24 mouse cellular contexts compared by ENCODE assay signal in the genomic region with DNA sequence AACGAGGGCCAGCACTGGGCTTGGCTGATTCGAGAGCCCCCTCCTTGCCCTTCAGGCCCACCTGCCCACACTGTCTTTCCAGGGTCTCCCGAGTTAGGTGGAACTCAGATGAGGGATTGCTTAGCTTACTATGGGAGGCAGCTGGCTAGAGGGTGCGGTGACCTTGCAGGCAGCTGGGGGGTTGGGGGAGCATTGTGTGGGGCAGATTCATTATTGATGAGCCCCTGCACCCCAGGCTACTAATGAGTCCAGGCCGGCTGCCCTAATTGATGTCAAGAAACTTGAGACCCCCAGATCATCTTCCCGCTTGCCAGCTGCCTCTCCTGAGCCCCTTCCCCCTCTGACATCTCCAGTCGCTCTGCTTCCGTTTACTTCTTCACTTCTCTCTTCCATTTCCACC. TPM values are rescaled to one million over a fixed set of nuclear protein-coding genes. Genes with fewer than 3 reads are reported as not detected.
DNase-seq lines count a peak whose midpoint lies in the region; ATAC-seq and TF ChIP-seq lines count a peak whose summit lies in the region.
"Had no signal": no experiment of that assay in that cellular context is flagged by ENCODE, and none has a peak within 500 bp of the region (broad histone marks: within the 10 kb centered on the region; RNA-seq: fewer than 3 reads in every experiment).

No protein-coding gene starts in this region.

- no peak for ATAC-seq in neural tube, embryonic 13.5 days (ENCODE audit: low read depth)
- ATAC-seq in embryonic facial prominence, embryonic 12.5 days (ENCODE audit: insufficient number of reproducible peaks, insufficient read depth, low FRiP score, low TSS enrichment) = no peak
- ATAC-seq: activated CD4-positive, CD25-positive, alpha-beta regulatory T cell, adult 4 months; forebrain, embryonic 15.5 days; liver, embryonic 12.5 days had no signal

- peak overlapping the region; percentile 80; the same call in 1 of the 2 replicates for H3K27ac ChIP-seq in left cerebral cortex, adult 2 months
- 0 out of 2 replicates have a peak overlapping the region, but pooled peaks have one; percentile 6 for H3K27ac ChIP-seq in neural tube, embryonic 13.5 days (replicated peaks)
- no peak overlapping the region for H3K27ac ChIP-seq in embryonic facial prominence, embryonic 12.5 days
- H3K27ac ChIP-seq: forebrain, embryonic 15.5 days; layer of hippocampus, adult 2 months; liver, embryonic 12.5 days; midbrain, embryonic 12.5 days had no signal

- H3K36me3 ChIP-seq in neural tube, embryonic 13.5 days = no peaks in the 10 kb centered on the region
- peaks cover 31% of the 10 kb centered on the region for H3K36me3 ChIP-seq in embryonic facial prominence, embryonic 12.5 days
- peaks cover 32% of the 10 kb centered on the region for H3K36me3 ChIP-seq in myocyte (ENCODE audit: control insufficient read depth, insufficient read depth)
- H3K36me3 ChIP-seq: forebrain, embryonic 15.5 days had no signal

- H3K27me3 ChIP-seq in neural tube, embryonic 13.5 days = peaks cover 45% of the 10 kb centered on the region
- H3K27me3 ChIP-seq in embryonic facial prominence, embryonic 12.5 days = peaks cover 19% of the 10 kb centered on the region
- no peaks in the 10 kb centered on the region for H3K27me3 ChIP-seq in myocyte (ENCODE audit: control insufficient read depth, insufficient read depth, insufficient read length)

- 39% methylated on average over 8 of the region's 8 CpGs for WGBS in neural tube, embryonic 13.5 days
- WGBS in embryonic facial prominence, embryonic 12.5 days = 15% methylated on average over 8 of the region's 8 CpGs

- H3K4me1 ChIP-seq in neural tube, embryonic 13.5 days (replicated peaks) = peaks cover 42% of the 10 kb centered on the region
- H3K4me1 ChIP-seq in embryonic facial prominence, embryonic 12.5 days = peaks cover 37% of the 10 kb centered on the region

- H3K4me2 ChIP-seq in neural tube, embryonic 13.5 days = no peak overlapping the region
- H3K4me2 ChIP-seq in embryonic facial prominence, embryonic 12.5 days (replicated peaks) = no peak overlapping the region
- no peak overlapping the region for H3K4me2 ChIP-seq in myocyte (ENCODE audit: low read depth)
- H3K4me2 ChIP-seq: forebrain, embryonic 15.5 days; lung, embryonic 14.5 days; midbrain, embryonic 12.5 days had no signal

- no peak for DNase-seq in left cerebral cortex, adult 2 months (ENCODE audit: extremely low spot score in 1 of 2, low spot score in 2 of 2)
- no peak for DNase-seq in left cerebral cortex, postnatal 4 days
- DNase-seq in neural tube, embryonic 10.5 days (ENCODE audit: extremely low spot score, low spot score) = no peak
- DNase-seq in frontal cortex, postnatal 25 days (ENCODE audit: low spot score in 2 of 2) = no peak
- DNase-seq: adrenal gland, postnatal 14 days; cerebellum, adult 11-12 months; cerebellum, postnatal 36 days; gastrocnemius, postnatal 36 days; heart, postnatal 14 days; kidney, adult 18-20 months; kidney, postnatal 14 days; layer of hippocampus, postnatal 36 days; lung, embryonic 14.5 days; lung, postnatal 36 days; thymus, postnatal 25 days had no signal

- H3K79me2 ChIP-seq in myocyte (ENCODE audit: control insufficient read depth, insufficient read depth) = no peaks in the 10 kb centered on the region

- H3K4me3 ChIP-seq in left cerebral cortex, adult 2 months = peak overlapping the region; percentile 68; the same call in 1 of the 2 replicates
- no peak overlapping the region for H3K4me3 ChIP-seq in neural tube, embryonic 13.5 days
- H3K4me3 ChIP-seq in embryonic facial prominence, embryonic 12.5 days = no peak overlapping the region
- no peak overlapping the region for H3K4me3 ChIP-seq in myocyte
- H3K4me3 ChIP-seq: layer of hippocampus, adult 2 months; liver, embryonic 12.5 days; midbrain, embryonic 12.5 days had no signal

- intact Hi-C loops in left cerebral cortex, adult 2 months (cut with DNase I) = loop anchor here (2.0 kb wide), 1 partner anchor 27 kb away; no protein-coding TSS in a partner anchor
- intact Hi-C loops in left cerebral cortex, postnatal 4 days (cut with DNase I) = no loop called here

- H3K9ac ChIP-seq in neural tube, embryonic 13.5 days = peak overlapping the region; percentile 31; the same call in 1 of the 2 replicates
- 0 out of 2 replicates have a peak overlapping the region, but pooled peaks have one; percentile 11 for H3K9ac ChIP-seq in embryonic facial prominence, embryonic 12.5 days
- H3K9ac ChIP-seq: forebrain, embryonic 15.5 days; liver, embryonic 12.5 days; lung, embryonic 14.5 days; midbrain, embryonic 12.5 days had no signal

- H3ac ChIP-seq in myocyte (ENCODE audit: control insufficient read depth, insufficient read length) = no peak overlapping the region

- H3K9me3 ChIP-seq in neural tube, embryonic 13.5 days = no peaks in the 10 kb centered on the region
- no peaks in the 10 kb centered on the region for H3K9me3 ChIP-seq in embryonic facial prominence, embryonic 12.5 days
- H3K9me3 ChIP-seq: forebrain, embryonic 15.5 days; G1E; liver, embryonic 12.5 days; midbrain, embryonic 12.5 days had no signal

- no peak for TF ChIP-seq CTCF in left cerebral cortex, adult 2 months (IDR thresholded peaks at IDR 0.05)

- no peak for TF ChIP-seq POLR2A in myocyte (IDR thresholded peaks at IDR 0.05; ENCODE audit: insufficient read length, low read depth)

TF ChIP-seq in myocyte, 11 proteins besides CTCF, POLR2A, EP300 and RAD21:
- TF ChIP-seq POLR2AphosphoS2 (IDR thresholded peaks at IDR 0.05; ENCODE audit: insufficient read length, low read depth) (peak; percentile 16), MYOD1 (IDR thresholded peaks at IDR 0.05; ENCODE audit: control insufficient read depth in 1 of 3, insufficient read length in 2 of 3, low read depth in 2 of 3) (no peak)

RNA-seq across cellular contexts. Expression of gene Zfp385a, which starts 1.7 kb away (rescaled TPM):
- 10 to 100 TPM; 66.1 to 77.5 TPM for total RNA-seq in left cerebral cortex, adult 2 months (2021)
- 10 to 100 TPM; 47.8 to 52.7 TPM for total RNA-seq in left cerebral cortex, postnatal 4 days (2021)
- 17.1 and 18.4 TPM in 2 replicates for polyA plus RNA-seq in neural tube, embryonic 13.5 days (2015; fragmentation: Nextera tagmentation; extraction: Ambion mirVana)
- polyA plus RNA-seq in embryonic facial prominence, embryonic 12.5 days (2016; fragmentation: Nextera tagmentation; extraction: Ambion mirVana) = 12.6 and 14.5 TPM in 2 replicates
- 35.6 TPM for polyA plus RNA-seq in myocyte (2012; fragmentation: generic; extraction: Trizol)
- polyA plus RNA-seq: activated CD4-positive, CD25-positive, alpha-beta regulatory T cell, adult 4 months had no signal

RNA-seq across cellular contexts. Expression of gene Itga5, which starts 25.0 kb away (rescaled TPM):
- total RNA-seq in left cerebral cortex, adult 2 months (2021) = 1 to 10 TPM; 2.6 to 3.0 TPM
- total RNA-seq in left cerebral cortex, postnatal 4 days (2021) = 1 to 10 TPM; 7.4 to 7.6 TPM
- polyA plus RNA-seq in neural tube, embryonic 13.5 days (2015; fragmentation: Nextera tagmentation; extraction: Ambion mirVana) = 9.2 and 11.6 TPM in 2 replicates
- polyA plus RNA-seq in embryonic facial prominence, embryonic 12.5 days (2016; fragmentation: Nextera tagmentation; extraction: Ambion mirVana) = 49.4 and 50.9 TPM in 2 replicates
- polyA plus RNA-seq in myocyte (2012; fragmentation: generic; extraction: Trizol) = 162 TPM

RNA-seq across cellular contexts. Expression of gene Gpr84, which starts 31.1 kb away (rescaled TPM):
- under 1 TPM; 0.40 to 0.66 TPM for total RNA-seq in left cerebral cortex, adult 2 months (2021)
- total RNA-seq in left cerebral cortex, postnatal 4 days (2021) = under 1 TPM; 0.44 to 0.46 TPM
- polyA plus RNA-seq in neural tube, embryonic 13.5 days (2015; fragmentation: Nextera tagmentation; extraction: Ambion mirVana) = 0.57 and 0.62 TPM in 2 replicates
- 0.47 and 0.67 TPM in 2 replicates for polyA plus RNA-seq in embryonic facial prominence, embryonic 12.5 days (2016; fragmentation: Nextera tagmentation; extraction: Ambion mirVana)
- 0.05 TPM for polyA plus RNA-seq in myocyte (2012; fragmentation: generic; extraction: Trizol)
- total RNA-seq: adrenal gland, postnatal 14 days; G1E; gastrocnemius, postnatal 36 days; heart, postnatal 14 days had no signal
- polyA plus RNA-seq: activated CD4-positive, CD25-positive, alpha-beta regulatory T cell, adult 4 months; G1E; lung, embryonic 14.5 days had no signal
